Mouse (Mus musculus) left cerebral cortex, postnatal 25 days (tissue): ENCODE data around the gene Gtf2f1. TPM values are rescaled to one million over a fixed set of nuclear protein-coding genes. Genes with fewer than 3 reads are reported as not detected.
A peak's percentile ranks its signal among the peaks of the same experiment; 100 is the strongest.

Source experiments
- DNase-seq, 2 experiments: peaks; one replicate each; pipeline ENCODE4 v3.0.0; 2022; ENCODE audit warnings: low spot score in 2 of 2, mixed read lengths in 1 of 2
- intact Hi-C: fragments of 180-260 bp; cut with DNase I; formaldehyde crosslinking; loops from one replicate; pipeline ENCODE4 v1.15.1; 2025
- total RNA-seq, 2 experiments: library from RNA; stranded (reverse); gene quantifications; 2 replicates each; pipeline ENCODE4 v1.2.3; 2021

Gene Gtf2f1
- total RNA-seq, 2 experiments from 2014 or later: 53.7 to 58.9 TPM

- intact Hi-C loops: no loop called here
Observed at GRCm38 (mm10) chr17:57012245-57012795, 1.2 kb upstream of the Gtf2f1 start.

GRCm38 (mm10) chr17:57010911-57011235, 215 bp downstream of the Gtf2f1 start:
- intact Hi-C loops: loop anchor here (1.0 kb wide), 3 partner anchors 14 to 48 kb away; partner anchors contain the start of genes Alkbh7, Clpp, Crb3 and Slc25a23
- no peak for DNase-seq

More at GRCm38 (mm10) chr17:57012245-57012795, 1.2 kb upstream of the Gtf2f1 start:
- no peak for DNase-seq

DNA sequence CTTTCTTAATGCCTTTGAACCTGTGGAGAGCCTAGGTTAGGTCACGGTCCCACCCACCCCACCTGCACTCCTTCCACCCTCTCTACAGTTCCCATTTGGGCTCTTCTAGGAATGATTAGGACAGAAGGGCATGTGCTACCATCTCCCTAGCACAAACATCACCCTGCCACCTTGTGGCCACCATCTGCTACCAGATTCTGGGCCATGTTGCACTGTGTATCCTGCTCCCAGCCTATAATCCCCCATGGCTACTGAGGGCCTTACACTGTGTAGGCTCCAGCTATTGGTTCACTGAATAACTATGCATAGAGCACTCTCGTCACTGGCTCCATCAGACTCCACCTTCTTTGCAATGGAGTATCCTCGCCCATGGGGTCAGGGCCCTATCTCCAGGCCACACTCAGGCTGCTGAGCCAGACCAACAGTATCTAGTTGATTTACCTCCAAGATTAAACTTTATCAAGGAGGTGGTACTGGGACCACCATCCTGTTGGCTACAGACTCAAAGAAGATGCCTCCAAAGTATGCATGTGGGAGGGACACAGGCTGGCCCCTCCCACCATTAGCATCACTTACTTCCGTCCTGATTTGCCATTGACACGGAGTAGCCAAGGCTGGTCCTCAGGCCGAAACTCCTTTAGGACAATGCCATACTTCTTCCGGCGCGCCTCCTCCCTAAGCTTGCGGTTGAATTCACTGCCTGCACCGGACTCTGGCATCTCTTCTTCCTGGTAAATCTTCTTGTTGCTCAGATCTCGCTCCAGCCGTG, 3.8 kb downstream of the Gtf2f1 start:
- DNase-seq: no peak
- intact Hi-C loops: no loop called here

- intact Hi-C loops: no loop called here
Observed at GRCm38 (mm10) chr17:57003994-57004393, 7.1 kb downstream of the Gtf2f1 start.

DNA sequence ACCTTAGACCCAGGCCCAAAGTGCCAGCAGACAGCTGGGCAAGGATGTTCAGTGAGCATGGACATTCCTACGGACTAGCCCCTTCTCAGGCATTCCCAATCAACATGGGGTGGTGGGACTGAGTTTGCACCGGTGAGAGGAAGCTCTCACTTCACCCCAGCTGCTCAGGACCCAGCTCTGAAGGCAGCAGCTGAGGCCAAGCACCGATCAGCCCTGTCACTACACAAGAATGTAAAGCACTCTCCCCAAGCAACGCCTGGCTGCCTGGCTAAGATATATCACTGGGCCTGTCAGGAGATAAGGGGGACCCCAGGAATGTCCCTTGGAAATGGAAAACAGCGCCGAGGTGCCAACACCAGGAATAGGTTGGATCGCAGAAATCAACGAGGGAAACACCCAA, 9.9 kb downstream of the Gtf2f1 start:
- DNase-seq: no peak
- intact Hi-C loops: no loop called here

More at GRCm38 (mm10) chr17:57003994-57004393, 7.1 kb downstream of the Gtf2f1 start:
- DNase-seq: no peak

- no peak for DNase-seq
- intact Hi-C loops: loop anchor here (5.0 kb wide), 2 partner anchors 103 to 167 kb away; no protein-coding TSS in a partner anchor
Observed at GRCm38 (mm10) chr17:56999968-57000609, 11.0 kb downstream of the Gtf2f1 start, which contains the start of gene Pspn. Gene Pspn, minus strand, starts transcription at chr17:57000018.

DNA sequence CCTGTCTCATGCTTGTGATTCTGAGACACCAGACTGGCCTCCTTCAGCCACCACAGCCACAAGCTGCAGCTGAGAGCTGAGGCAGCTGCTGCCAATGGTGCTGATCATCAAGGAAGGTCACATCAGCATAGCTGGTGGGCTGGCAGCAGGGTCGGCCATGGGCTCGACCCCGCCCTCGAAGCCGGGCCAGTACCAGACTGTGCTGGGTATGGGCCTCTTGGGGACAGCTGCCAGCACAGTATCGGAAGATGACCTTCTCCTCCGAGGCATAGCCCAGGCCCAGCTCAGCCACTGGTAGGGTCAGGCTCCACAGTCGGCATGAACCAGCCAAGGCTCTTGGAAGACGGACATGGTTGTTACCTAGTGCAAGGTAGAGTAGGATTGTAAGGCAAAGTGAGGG, 11.7 kb downstream of the Gtf2f1 start:
- DNase-seq: no peak
- intact Hi-C loops: loop anchor here (5.0 kb wide), 2 partner anchors 102 to 168 kb away; no protein-coding TSS in a partner anchor

DNA sequence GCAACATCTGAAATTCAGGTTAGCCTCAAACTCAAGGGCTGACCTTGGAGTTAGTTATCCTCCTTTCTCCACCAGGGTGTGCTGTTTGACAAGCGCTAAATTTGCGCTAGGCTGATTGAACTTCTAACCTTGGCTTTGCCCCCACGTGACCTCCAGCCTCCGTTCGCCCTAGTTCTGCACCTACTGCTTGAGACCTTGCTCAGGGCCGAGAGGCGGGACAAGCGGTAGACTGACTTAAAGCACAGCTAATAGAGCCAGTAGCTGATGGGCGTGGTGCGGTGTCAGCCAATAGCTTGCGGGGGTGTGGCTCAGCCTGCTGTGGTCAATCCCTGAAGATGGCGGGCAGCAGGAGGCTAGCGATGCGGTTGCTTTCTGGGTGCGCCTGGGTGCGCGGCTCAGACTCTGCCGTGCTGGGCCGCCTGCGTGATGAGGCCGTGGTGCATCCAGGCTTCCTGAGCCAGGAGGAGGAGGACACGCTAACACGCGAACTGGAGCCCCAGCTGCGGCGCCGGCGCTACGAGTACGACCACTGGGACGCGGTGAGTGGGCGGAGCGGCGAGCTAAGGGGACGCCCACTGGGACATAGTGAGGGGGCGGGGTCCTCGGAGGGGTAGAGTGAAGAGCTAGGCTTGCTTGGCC, 13.9 kb downstream of the Gtf2f1 start, which contains the start of gene Alkbh7:
Gene Alkbh7, plus strand, starts transcription at position 311 of the 639 bp plus-strand sequence.
- DNase-seq: peak; percentile 95 to 97
- intact Hi-C loops: loop anchor here (1.0 to 5.0 kb wide), 3 partner anchors 14 to 170 kb away; partner anchors contain the start of genes Gm17949 and Gtf2f1

- intact Hi-C loops: loop anchor here (5.0 kb wide), 2 partner anchors 99 to 171 kb away; no protein-coding TSS in a partner anchor
- no peak for DNase-seq
Observed at GRCm38 (mm10) chr17:56996506-56996905, 14.6 kb downstream of the Gtf2f1 start.

DNA sequence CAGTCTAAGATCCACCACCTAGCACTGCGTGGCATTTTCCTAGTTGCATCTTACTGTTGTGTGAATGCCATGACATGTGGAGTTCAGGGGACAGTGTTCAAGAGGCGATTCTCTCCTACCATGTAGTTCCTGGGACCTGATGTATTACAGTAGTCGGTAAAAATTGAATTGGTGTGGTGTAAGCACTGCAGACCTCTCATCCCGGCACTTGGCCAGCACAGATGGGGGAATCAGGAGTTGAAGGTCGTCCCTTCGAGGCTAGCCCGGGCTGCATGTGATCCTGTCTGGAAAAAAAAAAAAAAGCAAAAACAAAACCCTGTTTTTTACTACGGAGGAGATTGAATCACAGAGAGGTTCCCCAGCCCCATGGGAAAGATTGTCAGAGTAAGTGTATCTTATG, 16.0 kb downstream of the Gtf2f1 start:
- intact Hi-C loops: loop anchor here (5.0 kb wide), 2 partner anchors 98 to 172 kb away; no protein-coding TSS in a partner anchor
- no peak for DNase-seq

GRCm38 (mm10) chr17:56990966-56991365, 20.1 kb downstream of the Gtf2f1 start:
- no peak for DNase-seq
- intact Hi-C loops: loop anchor here (1.0 kb wide), 2 partner anchors 20 to 256 kb away; partner anchors contain the start of genes Gm17949 and Gtf2f1

GRCm38 (mm10) chr17:56990115-56990746, 20.9 kb downstream of the Gtf2f1 start, which contains the start of gene Clpp:
Gene Clpp, plus strand, starts transcription at chr17:56990305.
- intact Hi-C loops: loop anchor here (1.0 kb wide), 2 partner anchors 21 to 257 kb away; partner anchors contain the start of genes Gm17949 and Gtf2f1

GRCm38 (mm10) chr17:56989467-56990114, 21.5 kb downstream of the Gtf2f1 start:
- intact Hi-C loops: loop anchor here (1.0 to 5.0 kb wide), 4 partner anchors 22 to 258 kb away; partner anchors contain the start of genes Gm17949, Gtf2f1 and Mllt1
- peak; percentile 85 to 92 for DNase-seq

More at GRCm38 (mm10) chr17:56990115-56990746, 20.9 kb downstream of the Gtf2f1 start, which contains the start of gene Clpp:
- peak; percentile 95 to 98 for DNase-seq

DNA sequence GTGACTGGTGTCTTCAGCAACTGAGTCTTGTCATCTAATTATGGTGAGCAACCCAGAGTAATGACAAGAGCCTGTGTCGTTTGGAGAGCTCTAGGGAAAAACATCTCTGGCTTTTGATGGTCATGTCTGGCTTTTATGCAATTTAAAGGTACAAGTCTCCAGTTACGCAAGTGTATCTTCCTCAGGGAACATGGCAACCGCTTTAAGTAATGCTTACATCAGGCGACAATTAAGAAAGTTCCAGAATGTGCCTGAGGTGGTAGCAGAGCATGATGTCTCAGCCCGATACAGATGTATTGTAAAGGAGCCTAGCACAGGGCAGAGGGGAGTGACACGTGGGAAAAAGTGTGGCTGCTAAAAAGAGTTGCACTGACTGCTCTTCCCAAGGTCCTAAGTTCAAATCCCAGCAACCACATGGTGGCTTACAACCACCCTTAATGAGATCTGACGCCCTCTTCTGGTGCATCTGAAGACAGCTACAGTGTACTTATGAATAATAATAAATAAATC, 22.1 kb downstream of the Gtf2f1 start:
- no peak for DNase-seq
- intact Hi-C loops: loop anchor here (2.0 to 5.0 kb wide), 2 partner anchors 54 to 182 kb away; partner anchors contain the start of gene Mllt1

- no peak for DNase-seq
- intact Hi-C loops: loop anchor here (2.0 to 5.0 kb wide), 2 partner anchors 54 to 181 kb away; partner anchors contain the start of gene Mllt1
Observed at GRCm38 (mm10) chr17:56988441-56988840, 22.6 kb downstream of the Gtf2f1 start.

DNA sequence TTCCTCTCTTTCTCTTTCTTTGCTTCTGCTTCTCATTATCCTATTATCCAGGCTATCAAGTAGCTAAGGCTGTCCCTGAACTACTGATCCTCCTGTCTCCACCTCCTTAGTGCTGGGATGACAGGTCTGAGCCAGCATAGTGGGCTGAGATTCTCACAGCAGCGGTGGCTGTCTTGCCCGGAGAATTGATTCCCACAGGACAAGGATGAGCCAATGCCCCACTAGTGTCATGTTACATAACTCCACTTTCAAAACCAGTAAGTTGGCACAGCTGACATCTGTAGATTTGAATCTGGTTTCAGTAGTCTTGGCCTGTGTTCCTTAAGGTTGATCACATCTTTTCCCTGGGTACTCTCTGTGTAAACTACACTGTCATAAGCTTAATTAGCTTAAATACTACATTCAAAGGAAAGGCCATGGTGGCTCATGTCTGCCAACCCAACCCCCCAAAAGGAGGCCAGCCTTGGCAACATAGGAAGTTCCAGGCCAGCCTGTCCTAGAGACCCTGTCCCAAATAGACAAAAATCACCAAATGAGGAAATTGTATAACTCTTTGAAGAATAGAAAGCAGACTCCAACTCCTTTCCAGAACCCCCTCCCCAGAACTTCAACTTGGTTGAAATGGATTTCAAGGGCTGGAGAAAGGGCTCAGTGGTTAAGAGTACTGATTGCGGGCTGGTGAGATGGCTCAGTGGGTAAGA, 24.8 kb downstream of the Gtf2f1 start:
- intact Hi-C loops: loop anchor here (5.0 kb wide), 1 partner anchor 179 kb away; no protein-coding TSS in a partner anchor
- no peak for DNase-seq

DNA sequence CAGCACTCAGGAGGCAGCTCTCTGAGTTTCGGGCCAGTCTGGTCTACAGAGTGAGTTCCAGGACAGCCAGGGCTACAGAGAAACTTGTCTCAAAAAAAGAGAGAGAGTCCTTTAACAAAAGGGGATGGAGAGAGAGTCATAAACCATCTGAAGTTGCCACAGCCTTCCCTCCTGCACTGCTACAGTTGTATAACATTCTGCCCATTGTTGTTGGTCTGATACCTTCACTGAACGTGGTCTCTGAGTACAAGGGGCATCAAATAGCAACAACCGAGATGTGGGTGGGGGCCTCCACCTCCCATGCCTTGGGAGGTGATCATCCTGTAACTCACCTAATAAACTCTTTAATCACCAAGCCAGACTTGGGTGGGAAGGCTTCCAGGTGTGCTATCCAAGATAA, 25.4 kb downstream of the Gtf2f1 start:
- DNase-seq: no peak
- intact Hi-C loops: loop anchor here (5.0 kb wide), 1 partner anchor 178 kb away; no protein-coding TSS in a partner anchor
